Mouse (Mus musculus) forebrain, embryonic 14.5 days (tissue): ENCODE measurements around the gene Atxn1. TPM values are rescaled to one million over a fixed set of nuclear protein-coding genes. Genes with fewer than 3 reads are reported as not detected.

Experiments used
- ATAC-seq: fragments of 200-750 bp; cut with Nextera tagmentation; 2 replicates; pipeline ENCODE4 v1.8.0; 2017; ENCODE audit warnings: mild to moderate bottlenecking, moderate library complexity
- DNase-seq: peaks from one replicate; pipeline ENCODE4 v3.0.0-alpha.2; 2015; ENCODE audit warnings: low spot score
- H3K27ac ChIP-seq: fragments of 300-500 bp; sonication (generic); 2 replicates; pipeline ENCODE4 v1.5.1; 2014; ENCODE audit warnings: low read depth, mild to moderate bottlenecking, control low read depth, low read length, moderate library complexity
- H3K27me3 ChIP-seq: fragments of 300-500 bp; sonication (generic); replicated peaks from 2 replicates; pipeline ENCODE4 v1.6.1; 2014; ENCODE audit warnings: low read length, control low read depth, mixed read lengths; ENCODE audit not compliant: control insufficient read depth, insufficient read depth
- H3K36me3 ChIP-seq: fragments of 300-500 bp; sonication (generic); 2 replicates; pipeline ENCODE4 v1.6.1; 2014; ENCODE audit warnings: low read length, control low read depth; ENCODE audit not compliant: control insufficient read depth, insufficient read depth
- H3K4me1 ChIP-seq: fragments of 300-500 bp; sonication (generic); 2 replicates; pipeline ENCODE4 v1.6.1; 2014; ENCODE audit warnings: antibody characterized with exemption, low read length, control low read depth; ENCODE audit not compliant: control insufficient read depth, insufficient read depth
- H3K4me2 ChIP-seq: fragments of 300-500 bp; sonication (generic); 2 replicates; pipeline ENCODE4 v1.6.1; 2014; ENCODE audit warnings: mild to moderate bottlenecking, control low read depth, low read length
- H3K4me3 ChIP-seq: fragments of 300-500 bp; sonication (generic); 2 replicates; pipeline ENCODE4 v1.5.1; 2014; ENCODE audit warnings: low read depth, low read length, control low read depth
- H3K9ac ChIP-seq: fragments of 300-500 bp; sonication (generic); 2 replicates; pipeline ENCODE4 v1.6.1; 2014; ENCODE audit warnings: mild to moderate bottlenecking, low read length, control low read depth, moderate library complexity
- H3K9me3 ChIP-seq: fragments of 300-500 bp; sonication (generic); replicated peaks from 2 replicates; pipeline ENCODE4 v1.6.1; 2016; ENCODE audit warnings: low read length, control low read depth, mixed read lengths; ENCODE audit not compliant: control insufficient read depth
- WGBS: fragments of 180-500 bp; shearing (Covaris S2); extraction: QIAGEN DNeasy Blood & Tissue Kit; methylation state at CpG from one replicate; pipeline ENCODE4 v1.1.7; 2014; 5-methylcytosine and 5-hydroxymethylcytosine counted together
- polyA plus RNA-seq: library from polyadenylated mRNA; unstranded; fragments of >200 nt; fragmentation: Nextera tagmentation; extraction: Ambion mirVana; gene quantifications from 2 replicates; pipeline ENCODE4 v1.2.1, GENCODE M21; 2014

The Atxn1 gene
- polyA plus RNA-seq, 1 experiment from 2014 or later: 4.3 TPM

DNA sequence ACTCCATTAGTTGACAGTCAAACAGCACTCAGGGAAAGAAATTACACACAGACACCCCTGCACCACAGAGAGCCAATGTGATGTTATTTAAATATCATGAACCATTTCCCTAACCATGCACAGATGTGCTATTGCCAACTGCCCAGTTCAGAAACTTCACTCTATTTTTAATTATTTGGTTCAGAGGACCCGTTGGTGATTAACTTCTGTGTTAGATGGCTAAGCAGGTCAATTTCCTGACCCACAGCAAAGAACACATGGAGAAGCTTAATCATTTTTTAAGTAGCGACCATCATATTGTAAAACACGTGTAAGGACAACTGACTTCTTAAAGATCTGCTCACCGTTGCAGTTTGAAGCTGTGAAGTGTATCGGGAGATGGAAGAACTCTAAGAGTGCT is 26.7 kb downstream of the Atxn1 start:
- WGBS: 90% methylated on average over 5 of the region's 5 CpGs

DNA sequence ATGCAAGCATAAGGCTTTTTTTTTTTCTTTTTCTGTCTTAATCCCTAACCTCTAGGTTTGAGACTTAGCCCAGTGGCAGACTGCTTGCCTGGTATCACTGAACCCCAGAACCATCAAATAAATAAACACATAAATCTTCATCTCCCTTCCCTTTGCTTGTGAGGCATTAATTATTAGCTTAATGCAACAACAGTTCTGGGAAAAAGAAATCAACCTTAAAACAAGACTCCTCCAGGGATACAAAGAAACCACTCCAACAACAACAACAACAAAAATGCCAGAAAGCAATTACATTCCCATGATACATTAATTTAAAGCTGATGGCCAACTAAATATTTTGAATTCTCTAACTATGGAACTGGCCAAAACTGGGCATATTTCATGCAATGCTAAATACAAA is 28.0 kb downstream of the Atxn1 start:
- DNase-seq: no peak
- Histone ChIP-seq H3K9me3 (no peaks in the 10 kb centered on the region), H3K4me2 (no peak overlapping the region), H3K9ac (no peak overlapping the region), H3K27me3 (no peaks in the 10 kb centered on the region), H3K36me3 (0 out of 2 replicates have a peak, but pooled peaks cover 3% of the 10 kb centered on the region), H3K4me1 (no peaks in the 10 kb centered on the region), H3K27ac (no peak overlapping the region), H3K4me3 (no peak overlapping the region)
- no peak for ATAC-seq

More for the DNA sequence above, 26.7 kb downstream of the Atxn1 start:
- Histone ChIP-seq H3K9me3 (no peaks in the 10 kb centered on the region), H3K36me3 (0 out of 2 replicates have a peak, but pooled peaks cover 3% of the 10 kb centered on the region), H3K4me3 (no peak overlapping the region), H3K9ac (no peak overlapping the region), H3K27ac (no peak overlapping the region), H3K27me3 (no peaks in the 10 kb centered on the region), H3K4me1 (no peaks in the 10 kb centered on the region), H3K4me2 (no peak overlapping the region)
- no peak for ATAC-seq
- no peak for DNase-seq

DNA sequence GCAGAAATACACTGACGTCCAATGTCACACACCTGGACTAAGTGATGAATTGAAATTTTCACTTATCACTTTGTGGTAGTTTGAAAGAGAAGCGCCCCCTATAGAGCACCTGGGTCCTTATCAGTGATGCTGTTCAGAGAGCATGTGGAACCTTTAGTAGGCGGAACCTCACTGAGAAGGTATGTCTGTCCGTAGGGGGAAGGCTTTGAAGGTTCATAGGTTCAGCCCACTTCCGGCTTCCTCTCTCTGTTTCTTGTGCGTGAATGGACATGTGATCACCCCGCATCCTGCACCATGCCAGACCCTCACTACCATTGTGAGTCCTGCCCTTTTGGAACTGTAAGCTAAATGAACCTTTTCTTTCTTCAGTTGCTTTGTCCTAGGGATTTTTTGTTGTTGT is 29.0 kb downstream of the Atxn1 start:
- H3K27ac ChIP-seq: no peak overlapping the region
- DNase-seq (no peak), ATAC-seq (no peak)
- no peak overlapping the region for H3K4me2 ChIP-seq
- 0 out of 2 replicates have a peak, but pooled peaks cover 3% of the 10 kb centered on the region for H3K36me3 ChIP-seq
- no peak overlapping the region for H3K9ac ChIP-seq
- no peak overlapping the region for H3K4me3 ChIP-seq
- H3K27me3 ChIP-seq: no peaks in the 10 kb centered on the region
- no peaks in the 10 kb centered on the region for H3K4me1 ChIP-seq
- WGBS: 76% methylated on average over 7 of the region's 7 CpGs
- H3K9me3 ChIP-seq: no peaks in the 10 kb centered on the region

DNA sequence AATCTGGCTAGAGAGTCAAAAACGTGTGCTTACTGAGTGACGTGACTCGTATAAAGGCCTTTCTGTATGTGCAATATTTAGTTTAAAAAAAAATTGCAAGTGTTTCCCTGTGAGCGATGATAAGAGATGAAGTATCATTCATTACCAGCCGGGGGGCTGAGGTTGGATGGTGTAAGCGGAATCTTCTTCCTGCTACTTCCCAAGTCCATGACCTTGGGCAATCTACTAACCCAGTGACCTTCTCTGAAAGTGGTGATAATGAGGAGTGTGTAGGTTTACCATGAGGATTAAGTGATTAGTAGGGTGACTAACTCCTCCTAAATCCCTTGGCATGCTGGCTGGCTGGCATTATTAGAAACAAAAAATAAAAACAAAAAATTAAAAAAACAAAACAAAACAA is 30.0 kb downstream of the Atxn1 start:
- H3K27ac ChIP-seq: no peak overlapping the region
- no peak overlapping the region for H3K9ac ChIP-seq
- no peak overlapping the region for H3K4me2 ChIP-seq
- 82% methylated on average over 6 of the region's 6 CpGs for WGBS
- no peak overlapping the region for H3K4me3 ChIP-seq
- no peaks in the 10 kb centered on the region for H3K27me3 ChIP-seq
- 0 out of 2 replicates have a peak, but pooled peaks cover 3% of the 10 kb centered on the region for H3K36me3 ChIP-seq
- DNase-seq (no peak), ATAC-seq (no peak)
- no peaks in the 10 kb centered on the region for H3K4me1 ChIP-seq
- H3K9me3 ChIP-seq: no peaks in the 10 kb centered on the region

DNA sequence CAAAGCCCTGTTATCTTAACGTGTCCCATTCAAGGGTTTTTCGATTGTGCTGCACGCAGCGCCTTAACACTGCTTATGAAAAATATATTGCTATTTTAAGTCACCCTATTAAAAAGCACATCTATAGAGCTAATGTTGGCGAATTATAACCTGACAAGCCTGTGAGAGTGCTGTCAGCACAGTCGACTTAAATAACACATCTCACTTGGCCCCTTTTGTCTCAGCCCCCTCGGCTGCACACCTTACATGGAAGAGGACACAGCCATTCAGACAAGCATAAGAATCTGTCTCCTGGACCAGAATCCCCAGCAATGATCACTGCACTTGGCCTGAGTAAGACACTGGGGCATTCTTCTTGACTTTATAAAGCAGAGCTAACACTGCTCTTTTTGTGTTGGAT is 30.7 kb downstream of the Atxn1 start:
- DNase-seq: no peak
- Histone ChIP-seq H3K4me3 (no peak overlapping the region), H3K36me3 (0 out of 2 replicates have a peak, but pooled peaks cover 3% of the 10 kb centered on the region), H3K9ac (no peak overlapping the region), H3K4me2 (no peak overlapping the region), H3K27ac (peak overlapping the region; percentile 23; the same call in 1 of the 2 replicates), H3K9me3 (no peaks in the 10 kb centered on the region), H3K27me3 (no peaks in the 10 kb centered on the region), H3K4me1 (no peaks in the 10 kb centered on the region)
- no peak for ATAC-seq
- WGBS: 70% methylated on average over 7 of the region's 7 CpGs

DNA sequence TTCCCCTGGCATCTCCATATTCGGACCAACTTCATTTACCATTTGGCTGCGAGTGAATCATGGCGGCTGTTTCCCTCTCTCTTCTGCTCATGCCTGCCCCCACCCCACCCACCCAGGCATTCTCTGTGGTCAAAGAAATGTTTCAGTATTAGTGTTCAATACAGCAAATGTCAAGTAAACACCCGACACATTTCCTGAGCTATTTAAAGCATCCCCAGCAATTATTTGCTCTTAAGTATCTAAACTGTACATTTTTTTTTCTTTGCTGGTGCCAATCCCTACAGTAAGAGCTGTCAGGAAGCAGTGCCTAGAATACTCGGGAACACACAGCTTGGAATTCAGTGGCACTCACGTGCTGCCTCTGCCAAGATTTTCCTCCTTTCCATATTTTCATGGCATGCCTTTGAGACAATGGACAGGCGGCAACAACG is 32.3 kb downstream of the Atxn1 start:
- H3K4me3 ChIP-seq: no peak overlapping the region
- H3K9ac ChIP-seq: no peak overlapping the region
- no peak overlapping the region; the same call in 1 of the 2 replicates for H3K27ac ChIP-seq
- ATAC-seq (no peak; the same call in 1 of the 2 replicates), DNase-seq (peak; percentile 64)
- no peak overlapping the region for H3K4me2 ChIP-seq
- WGBS: 73% methylated on average over 8 of the region's 8 CpGs
- H3K27me3 ChIP-seq: no peaks in the 10 kb centered on the region
- no peaks in the 10 kb centered on the region for H3K36me3 ChIP-seq
- H3K9me3 ChIP-seq: no peaks in the 10 kb centered on the region
- no peaks in the 10 kb centered on the region for H3K4me1 ChIP-seq

DNA sequence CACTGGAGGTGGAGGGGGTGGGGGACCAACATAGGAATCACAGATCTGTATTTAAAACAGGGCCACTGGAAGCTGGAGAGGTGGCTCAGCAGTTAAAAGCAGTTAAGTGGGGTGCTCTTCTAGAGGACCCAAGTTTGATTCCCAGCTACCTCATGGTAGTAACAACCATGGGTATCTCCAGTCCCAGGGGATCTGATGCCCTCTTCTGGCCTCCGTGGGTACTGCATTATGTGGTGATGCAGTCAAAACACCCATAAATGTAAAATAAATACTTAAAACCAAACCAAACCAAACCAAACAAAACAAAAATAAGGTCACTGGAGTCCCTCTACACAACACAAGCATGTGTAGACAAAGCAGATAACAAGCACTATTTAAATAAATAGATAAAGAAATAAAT is 32.9 kb downstream of the Atxn1 start:
- no peaks in the 10 kb centered on the region for H3K36me3 ChIP-seq
- H3K27ac ChIP-seq: no peak overlapping the region
- WGBS: 66% methylated on average over 1 of the region's 1 CpGs

DNA sequence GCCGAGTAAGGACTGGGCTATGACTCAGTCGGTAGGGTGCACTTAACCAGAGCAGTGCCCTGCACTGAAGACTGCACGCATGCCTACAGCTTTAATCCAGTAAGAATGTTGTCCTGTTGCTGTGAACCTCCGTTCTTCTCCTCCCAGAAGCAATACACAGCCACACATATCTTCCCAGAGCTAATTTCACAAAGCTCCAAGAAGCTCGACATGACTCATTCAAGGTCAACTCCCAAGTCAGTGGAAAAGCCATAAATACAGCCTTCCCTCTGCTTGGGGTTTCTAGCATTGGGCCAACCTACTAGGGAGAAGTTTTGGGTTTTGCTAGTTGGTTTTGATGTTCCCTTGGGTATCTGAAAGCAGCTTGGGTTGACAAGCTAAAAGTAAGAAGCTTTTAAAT is 33.6 kb downstream of the Atxn1 start:
- H3K27me3 ChIP-seq: no peaks in the 10 kb centered on the region
- no peaks in the 10 kb centered on the region for H3K4me1 ChIP-seq
- WGBS: 96% methylated on average over 5 of the region's 5 CpGs
- no peak for DNase-seq
- H3K27ac ChIP-seq: no peak overlapping the region
- H3K9me3 ChIP-seq: no peaks in the 10 kb centered on the region
- no peaks in the 10 kb centered on the region for H3K36me3 ChIP-seq
- no peak overlapping the region for H3K9ac ChIP-seq
- ATAC-seq: no peak
- H3K4me2 ChIP-seq: no peak overlapping the region
- H3K4me3 ChIP-seq: no peak overlapping the region

More for the DNA sequence above, 32.9 kb downstream of the Atxn1 start:
- DNase-seq (no peak), ATAC-seq (no peak)
- Histone ChIP-seq H3K9ac (no peak overlapping the region), H3K4me1 (no peaks in the 10 kb centered on the region), H3K9me3 (no peaks in the 10 kb centered on the region), H3K4me2 (no peak overlapping the region), H3K27me3 (no peaks in the 10 kb centered on the region), H3K4me3 (no peak overlapping the region)

DNA sequence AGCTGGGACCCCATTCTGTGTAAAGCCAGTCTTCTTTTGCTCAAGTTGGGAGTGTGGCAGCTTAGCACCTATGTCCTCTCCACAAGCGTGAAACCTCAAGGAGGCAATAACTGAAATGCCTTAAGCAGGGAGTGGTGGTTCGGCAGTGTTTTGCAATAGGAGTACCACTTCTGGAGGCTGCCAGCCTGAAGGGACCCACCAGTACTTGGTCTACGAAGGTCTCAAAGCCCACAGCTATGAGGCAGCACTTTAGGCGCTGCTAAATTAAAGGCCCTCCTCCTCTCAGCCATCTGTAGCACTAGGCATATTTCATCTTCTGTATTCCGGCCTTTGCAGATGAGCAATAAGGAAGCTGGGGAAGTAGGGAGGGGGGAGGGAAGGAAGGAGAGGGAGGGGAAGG is 35.1 kb downstream of the Atxn1 start:
- Histone ChIP-seq H3K36me3 (no peaks in the 10 kb centered on the region), H3K4me1 (no peaks in the 10 kb centered on the region), H3K4me3 (no peak overlapping the region), H3K9ac (no peak overlapping the region), H3K4me2 (no peak overlapping the region), H3K27ac (no peak overlapping the region), H3K9me3 (no peaks in the 10 kb centered on the region), H3K27me3 (no peaks in the 10 kb centered on the region)
- no peak for ATAC-seq
- DNase-seq: no peak
- WGBS: 68% methylated on average over 5 of the region's 5 CpGs
